Mouse (Mus musculus): ENCODE results near the gene Pkp2.
"Not testable (repeated sequence)": the region's sequence is repeated elsewhere in the genome, so short reads cannot be mapped to it uniquely, and the experiment has no call there.

Gene Pkp2

GRCm38 (mm10) chr16:16213079-16213760, at the start of gene Pkp2:
Gene Pkp2, plus strand, starts transcription at chr16:16213318.
- DNase-seq (ENCODE audit: inconsistent ontology term) = peak; percentile 86

- no peak for DNase-seq (ENCODE audit: inconsistent ontology term)
These were observed 15.7 kb upstream of the Pkp2 start for GRCm38 (mm10) chr16:16197374-16197773.

DNA sequence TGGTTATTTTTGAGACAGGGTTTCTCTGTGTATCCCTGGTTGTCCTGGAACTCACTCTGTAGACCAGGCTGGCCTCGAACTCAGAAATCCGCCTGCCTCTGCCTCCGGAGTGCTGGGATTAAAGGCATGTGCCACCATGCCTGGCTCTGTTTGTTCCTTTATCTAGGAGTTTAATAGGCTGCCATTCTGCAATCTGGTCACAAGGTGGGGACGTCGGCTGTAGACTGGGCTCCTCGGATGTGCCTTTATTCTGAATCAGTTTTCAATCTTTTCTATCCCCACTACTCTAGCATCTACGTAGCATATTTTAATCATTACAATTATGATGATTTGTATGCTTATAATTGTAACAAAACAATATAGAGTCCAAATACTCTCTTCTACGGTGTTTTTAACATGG, 11.1 kb upstream of the Pkp2 start:
- DNase-seq (ENCODE audit: inconsistent ontology term) = peak; percentile 64

GRCm38 (mm10) chr16:16204648-16205047, 8.5 kb upstream of the Pkp2 start:
- no peak for DNase-seq (ENCODE audit: inconsistent ontology term)

DNA sequence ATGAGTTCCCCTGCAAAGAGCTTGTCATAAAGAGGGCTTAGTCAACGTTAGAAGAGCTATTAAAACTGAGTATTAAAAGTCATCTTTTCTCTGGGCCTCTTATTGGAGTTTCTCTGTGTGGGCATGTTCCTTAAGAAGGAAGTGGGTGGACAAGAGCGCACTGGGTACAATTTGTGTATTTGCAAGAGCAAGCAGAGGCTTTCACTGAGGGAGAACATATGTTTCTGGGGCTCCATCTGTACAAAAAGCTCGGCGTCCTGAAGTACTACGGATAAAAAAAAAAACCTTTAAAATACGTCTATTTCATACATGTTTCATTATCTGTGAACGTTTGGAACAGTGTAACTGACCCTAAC, 417 bp upstream of the Pkp2 start:
- no peak for DNase-seq (ENCODE audit: inconsistent ontology term)

DNA sequence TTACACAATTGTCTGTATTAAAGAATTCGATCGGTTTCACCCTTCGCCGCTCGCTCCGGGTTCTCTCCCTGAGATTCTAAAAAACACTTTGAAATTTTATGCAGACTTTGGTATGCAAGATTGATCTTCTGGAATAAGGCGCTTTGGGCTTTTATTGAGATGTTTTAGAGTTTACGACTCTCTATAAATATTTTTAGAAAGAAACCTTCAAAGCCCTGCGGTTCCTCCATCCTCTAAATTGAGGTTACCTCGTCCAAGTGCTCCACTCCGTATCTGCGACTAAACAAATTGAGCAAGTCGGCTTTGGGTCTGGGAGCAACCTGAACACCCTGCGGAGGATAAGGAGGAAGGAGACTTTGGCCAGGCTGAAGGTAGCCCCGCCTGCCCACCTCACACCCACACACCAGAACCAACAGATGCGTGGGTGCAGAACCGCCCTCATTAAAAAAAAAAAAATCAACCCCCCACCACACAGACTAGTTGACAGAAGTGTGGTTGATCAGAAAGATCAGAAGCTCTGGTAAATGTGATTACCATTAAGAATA, 715 bp downstream of the Pkp2 start:
- peak; percentile 20 for DNase-seq (ENCODE audit: inconsistent ontology term)

DNA sequence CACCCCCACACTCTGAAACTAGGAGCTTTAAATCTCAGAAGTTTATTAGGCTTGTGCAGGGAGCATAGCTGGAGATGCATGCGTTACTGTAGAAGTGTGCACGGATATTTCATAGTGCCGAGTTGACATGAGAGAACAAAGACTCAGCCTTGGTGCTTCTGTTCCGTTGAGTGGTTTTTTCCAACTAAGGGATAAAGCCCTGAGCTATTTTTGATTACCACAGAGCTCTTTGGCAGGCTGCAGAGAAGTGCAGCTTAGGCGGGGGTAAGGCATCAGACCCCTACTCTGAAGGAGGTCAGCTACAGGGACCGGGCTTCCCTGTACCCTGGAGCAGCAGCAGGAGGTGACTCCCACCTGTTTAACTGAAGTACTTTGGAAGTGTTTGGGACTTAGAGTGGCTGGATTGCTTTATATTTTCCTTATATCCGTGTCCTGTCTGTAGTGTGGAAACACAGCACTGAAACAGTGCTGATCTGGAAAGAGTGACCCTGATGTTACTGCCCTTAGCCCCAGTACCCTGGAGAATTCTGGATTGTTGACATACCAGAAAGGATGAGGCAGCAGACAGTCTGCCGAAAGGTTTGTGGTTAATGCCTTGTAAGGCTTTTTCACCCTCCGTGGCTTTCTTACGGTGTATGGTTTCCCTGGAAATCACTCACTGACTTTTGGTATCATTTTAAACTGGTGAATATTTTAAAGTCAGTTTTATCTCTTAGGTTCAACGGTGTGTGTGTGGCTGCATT, 2.7 kb downstream of the Pkp2 start:
- DNase-seq (ENCODE audit: inconsistent ontology term) = peak; percentile 63

DNA sequence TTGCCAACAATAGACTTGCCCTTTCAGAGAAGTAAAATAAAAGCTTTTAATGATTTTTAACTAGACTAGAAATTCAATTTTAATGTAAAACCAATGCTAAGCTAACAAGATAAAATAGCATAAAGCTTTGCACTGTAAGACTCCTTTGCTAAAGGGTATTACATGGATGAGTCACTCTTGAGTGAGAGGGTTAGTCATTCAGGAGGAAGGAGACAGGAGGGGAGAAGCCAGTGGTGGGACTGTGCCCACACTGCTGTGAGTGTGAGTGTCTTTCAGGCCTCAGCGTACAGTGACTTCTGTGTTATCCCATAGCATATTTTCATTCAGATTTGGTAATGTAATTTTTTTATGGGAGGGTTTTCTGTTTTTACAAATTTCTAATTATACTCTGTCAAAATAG, 3.8 kb downstream of the Pkp2 start:
- DNase-seq (ENCODE audit: inconsistent ontology term) = peak; percentile 54

DNA sequence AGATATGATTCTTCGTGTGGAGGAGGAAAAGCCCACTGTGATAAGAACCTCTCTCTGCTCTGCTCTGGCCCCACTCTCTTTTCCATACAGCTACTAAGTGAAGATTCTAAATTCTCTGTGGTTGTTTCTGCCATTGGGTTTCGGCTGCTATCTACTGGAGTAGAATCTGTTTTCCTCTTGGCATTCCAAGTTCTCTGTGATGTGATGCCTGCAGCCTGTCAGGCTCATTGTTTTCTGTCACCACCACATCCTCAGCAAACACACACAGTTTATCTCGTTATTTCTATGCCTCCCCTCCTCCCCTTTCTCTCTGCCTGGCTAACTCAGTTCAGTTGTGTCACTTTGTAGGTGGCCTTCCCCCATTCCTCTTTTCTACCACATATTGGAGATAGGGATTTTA, 6.7 kb downstream of the Pkp2 start:
- DNase-seq (ENCODE audit: inconsistent ontology term) = peak; percentile 28

DNA sequence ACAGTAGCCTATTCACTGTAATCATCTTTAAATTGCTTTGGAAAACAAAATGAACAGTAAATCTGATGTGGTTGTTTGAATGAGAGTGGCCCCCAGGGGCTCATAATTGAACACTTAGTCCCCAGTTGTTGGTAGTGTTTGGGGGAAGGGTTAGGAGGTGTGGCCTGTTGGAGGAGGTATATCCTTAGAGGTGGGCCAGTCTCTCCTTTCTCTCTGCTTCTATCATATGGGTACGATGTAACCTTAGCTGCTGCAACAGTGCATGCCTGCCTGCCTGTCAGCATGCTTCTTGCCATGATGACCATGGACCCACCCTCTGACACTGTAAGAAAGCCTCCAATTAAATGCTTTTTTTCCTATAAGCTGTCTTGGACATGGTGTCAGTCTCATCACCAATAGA, 9.5 kb downstream of the Pkp2 start:
- peak; percentile 4 for DNase-seq (ENCODE audit: inconsistent ontology term)

GRCm38 (mm10) chr16:16224506-16224924, 11.4 kb downstream of the Pkp2 start:
- DNase-seq (ENCODE audit: inconsistent ontology term) = peak; percentile 94

DNA sequence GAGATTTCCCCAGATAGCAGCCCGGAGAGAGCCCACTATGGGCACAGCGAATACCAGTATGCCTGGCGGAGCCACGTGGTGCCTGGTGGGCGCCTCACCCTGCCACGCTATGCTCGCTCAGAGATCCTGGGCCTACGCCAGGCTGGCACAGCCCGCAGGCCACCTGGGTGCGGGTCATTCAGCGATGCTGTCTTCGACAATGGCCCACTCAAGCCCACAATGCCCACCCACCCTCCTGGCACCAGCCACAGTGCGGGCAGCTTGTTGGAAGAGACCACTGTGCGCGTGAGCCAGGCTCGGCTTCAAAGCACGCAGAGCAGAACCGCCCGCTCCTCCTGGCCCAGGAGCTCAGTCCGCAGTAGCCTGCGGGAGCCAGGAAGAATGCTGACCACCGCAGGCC, 12.7 kb downstream of the Pkp2 start:
- DNase-seq (ENCODE audit: inconsistent ontology term) = peak; percentile 51

GRCm38 (mm10) chr16:16230439-16230838, 17.3 kb downstream of the Pkp2 start:
- DNase-seq (ENCODE audit: inconsistent ontology term) = no peak

GRCm38 (mm10) chr16:16233919-16234318, 20.8 kb downstream of the Pkp2 start:
- no peak for DNase-seq (ENCODE audit: inconsistent ontology term)

DNA sequence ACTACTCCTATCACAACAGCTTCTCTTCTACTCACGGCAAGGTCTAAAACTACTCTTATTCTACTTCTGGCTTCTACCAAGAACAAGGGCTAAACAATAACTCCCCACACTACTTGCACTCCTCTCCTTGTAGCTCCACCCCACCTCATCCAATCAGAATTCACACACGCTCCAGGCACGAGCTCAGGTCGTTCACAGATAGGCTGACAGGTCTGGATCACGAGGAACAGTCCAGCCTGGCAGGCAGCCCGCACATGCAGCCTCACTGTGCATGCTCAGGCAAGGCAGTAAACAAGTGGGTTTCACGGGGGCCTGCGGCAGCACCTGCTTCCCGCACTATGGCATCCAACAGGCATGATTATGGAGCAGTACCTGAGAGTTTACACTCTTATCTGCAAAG, 23.6 kb downstream of the Pkp2 start:
- not testable (repeated sequence) for DNase-seq (ENCODE audit: inconsistent ontology term)

- DNase-seq (ENCODE audit: inconsistent ontology term) = no peak
These were observed 25.2 kb downstream of the Pkp2 start for GRCm38 (mm10) chr16:16238356-16238755.

- no peak for DNase-seq (ENCODE audit: inconsistent ontology term)
These were observed 31.6 kb downstream of the Pkp2 start for GRCm38 (mm10) chr16:16244711-16245110.

DNA sequence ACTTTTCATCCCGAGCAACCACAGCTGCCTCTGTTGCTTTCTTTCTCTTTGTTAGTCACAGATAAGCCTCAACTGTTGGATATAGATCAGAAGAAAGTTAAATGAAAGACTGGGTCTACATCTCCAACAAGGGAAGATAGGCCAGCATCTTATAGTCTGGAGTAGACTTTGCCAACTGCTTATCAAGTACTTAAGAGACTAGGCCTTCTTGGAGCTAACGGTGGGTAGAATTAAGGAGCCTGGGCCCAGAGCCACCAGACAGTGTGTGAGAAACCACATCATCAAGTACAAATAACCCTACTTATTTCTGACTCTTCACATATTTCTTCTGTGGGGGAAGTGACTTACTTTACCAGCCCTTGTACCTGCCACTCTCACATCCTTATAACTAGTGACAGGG, 37.4 kb downstream of the Pkp2 start:
- DNase-seq (ENCODE audit: inconsistent ontology term) = no peak

DNA sequence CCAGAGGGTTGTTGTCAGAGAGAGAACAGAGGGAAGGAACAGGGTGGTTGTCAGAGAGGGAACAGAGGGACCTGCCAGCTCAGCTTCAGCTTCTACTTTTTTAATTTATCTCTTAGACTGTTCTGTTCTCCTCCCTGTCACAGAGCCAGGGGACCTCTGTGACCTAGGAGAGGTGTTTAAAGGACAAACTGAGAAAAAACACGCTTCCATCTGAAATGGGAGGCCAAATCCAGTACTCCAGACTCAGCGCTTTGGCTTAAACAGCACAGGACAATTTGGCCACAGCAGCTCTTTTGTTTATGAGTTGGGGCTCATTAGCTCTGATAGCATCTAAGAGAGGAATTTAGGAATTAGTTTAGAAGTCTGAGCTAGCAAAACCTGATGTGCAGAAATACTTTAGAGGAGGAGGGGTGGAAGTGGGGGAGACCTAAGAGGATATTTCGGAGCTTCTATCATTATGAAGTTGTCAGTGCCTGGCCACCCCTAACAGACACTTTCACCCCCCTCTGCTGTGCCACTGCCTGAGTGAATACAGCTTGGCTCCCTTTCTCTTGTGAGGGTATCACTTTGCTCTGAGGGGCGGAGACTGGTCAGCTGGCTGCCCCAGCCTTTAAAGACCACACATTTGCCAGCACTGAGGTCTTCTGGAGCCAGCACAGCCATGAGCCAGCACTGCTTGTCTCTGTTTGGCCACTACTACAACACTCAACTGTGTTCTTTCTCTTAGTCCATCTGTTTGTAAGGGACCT, 40.4 kb downstream of the Pkp2 start:
- DNase-seq (ENCODE audit: inconsistent ontology term) = peak; percentile 79

- no peak for DNase-seq (ENCODE audit: inconsistent ontology term)
These were observed 42.1 kb downstream of the Pkp2 start for GRCm38 (mm10) chr16:16255217-16255616.

- no peak for DNase-seq (ENCODE audit: inconsistent ontology term)
These were observed 42.8 kb downstream of the Pkp2 start for GRCm38 (mm10) chr16:16255874-16256273.

GRCm38 (mm10) chr16:16256672-16257071, 43.6 kb downstream of the Pkp2 start:
- DNase-seq (ENCODE audit: inconsistent ontology term) = no peak

Measured in Muller cell, postnatal 12 days (primary cell).